Mouse (Mus musculus): ENCODE results near the gene Gstz1.
"Not testable (repeated sequence)": the region's sequence is repeated elsewhere in the genome, so short reads cannot be mapped to it uniquely, and the experiment has no call there.

Gstz1 gene

GRCm38 (mm10) chr12:87146966-87147365 is at the start of gene Gstz1:
Gene Gstz1, plus strand, starts transcription at chr12:87147165.
- peak; percentile 92 for DNase-seq

GRCm38 (mm10) chr12:87100331-87100730 is 46.6 kb upstream of the Gstz1 start:
- peak; percentile 27 for DNase-seq

- DNase-seq, result no peak
Observed at GRCm38 (mm10) chr12:87102165-87102631, 44.8 kb upstream of the Gstz1 start, which contains the start of gene Ngb. Gene Ngb, minus strand, starts transcription at chr12:87102539.

GRCm38 (mm10) chr12:87103471-87103870 is 43.5 kb upstream of the Gstz1 start:
- DNase-seq, result peak; percentile 19

GRCm38 (mm10) chr12:87104796-87105195 is 42.2 kb upstream of the Gstz1 start:
- no peak for DNase-seq

GRCm38 (mm10) chr12:87107357-87107977 is 39.5 kb upstream of the Gstz1 start:
- no peak for DNase-seq

GRCm38 (mm10) chr12:87121918-87122589 is 24.9 kb upstream of the Gstz1 start:
- DNase-seq, result no peak

- DNase-seq, result no peak
Observed at GRCm38 (mm10) chr12:87127256-87127655, 19.7 kb upstream of the Gstz1 start.

- DNase-seq, result no peak
Observed at GRCm38 (mm10) chr12:87130224-87130623, 16.7 kb upstream of the Gstz1 start.

GRCm38 (mm10) chr12:87131181-87131580 is 15.8 kb upstream of the Gstz1 start:
- DNase-seq, result no peak

- peak; percentile 46 for DNase-seq
Observed at GRCm38 (mm10) chr12:87131619-87132018, 15.3 kb upstream of the Gstz1 start.

- no peak for DNase-seq
Observed at GRCm38 (mm10) chr12:87132210-87132609, 14.8 kb upstream of the Gstz1 start.

- no peak for DNase-seq
Observed at GRCm38 (mm10) chr12:87132784-87133183, 14.2 kb upstream of the Gstz1 start.

GRCm38 (mm10) chr12:87137439-87138341 is 9.3 kb upstream of the Gstz1 start:
- no peak for DNase-seq

- no peak for DNase-seq
Observed at GRCm38 (mm10) chr12:87138342-87138701, 8.6 kb upstream of the Gstz1 start.

- no peak for DNase-seq
Observed at GRCm38 (mm10) chr12:87138768-87139167, 8.2 kb upstream of the Gstz1 start.

- no peak for DNase-seq
Observed at GRCm38 (mm10) chr12:87142156-87142555, 4.8 kb upstream of the Gstz1 start.

GRCm38 (mm10) chr12:87147395-87148089 is 577 bp downstream of the Gstz1 start, which contains the start of gene Pomt2:
Gene Pomt2, minus strand, starts transcription at chr12:87147968.
- DNase-seq, result peak; percentile 97

- DNase-seq, result peak; percentile 73
Observed at GRCm38 (mm10) chr12:87148136-87148535, 1.2 kb downstream of the Gstz1 start.

GRCm38 (mm10) chr12:87149471-87149870 is 2.5 kb downstream of the Gstz1 start:
- no peak for DNase-seq

GRCm38 (mm10) chr12:87154448-87154847 is 7.5 kb downstream of the Gstz1 start:
- not testable (repeated sequence) for DNase-seq

GRCm38 (mm10) chr12:87157361-87157760 is 10.4 kb downstream of the Gstz1 start:
- DNase-seq, result peak; percentile 94

GRCm38 (mm10) chr12:87158099-87158498 is 11.1 kb downstream of the Gstz1 start:
- peak; percentile 33 for DNase-seq

All from kidney, adult 9 months (tissue).